Mouse (Mus musculus): ENCODE measurements around the gene Pym1.

Gene Pym1

GRCm38 (mm10) chr10:128805092-128806000, 57.7 kb downstream of the Pym1 start:
- DNase-seq (ENCODE audit: low spot score), result peak; percentile 88

- no peak for DNase-seq (ENCODE audit: low spot score)
These were observed 58.4 kb downstream of the Pym1 start for GRCm38 (mm10) chr10:128806086-128806485.

GRCm38 (mm10) chr10:128807018-128807417, 59.3 kb downstream of the Pym1 start:
- no peak for DNase-seq (ENCODE audit: low spot score)
